Mouse (Mus musculus): ENCODE measurements at regions not wholly inside any gene's neighbourhood (a gene's known extent, or its start where the extent isn't known, plus 50 kb on each side); places are given as distances from the start of the nearest gene placed in this dataset.

DNA sequence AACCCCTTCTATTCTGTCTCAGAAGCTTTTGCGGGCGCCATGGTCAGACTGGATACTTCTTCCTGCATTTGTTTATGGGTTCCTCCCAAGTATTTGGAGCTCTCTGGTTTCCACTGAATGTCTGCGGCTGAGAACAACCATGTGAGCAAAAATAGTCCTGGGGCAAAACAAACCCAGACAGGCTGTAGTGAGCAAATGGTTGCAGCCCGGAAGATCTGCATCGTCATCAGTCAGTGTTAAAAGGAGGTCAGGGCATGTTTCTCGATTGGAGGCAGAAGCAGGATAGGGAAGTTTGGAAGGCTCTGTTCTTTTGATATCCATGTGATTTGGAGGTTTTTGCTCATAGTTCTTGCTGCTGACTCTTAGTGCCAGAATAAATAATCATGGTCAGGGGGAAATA lies 492.1 kb upstream of the Jag1 start:
- no peak for TF ChIP-seq CTCF (IDR thresholded peaks at IDR 0.05; ENCODE audit: low read depth, low read length)
- TF ChIP-seq POLR2A (IDR thresholded peaks at IDR 0.05; ENCODE audit: borderline replicate concordance, low read depth, low read length) = no peak
